Mouse (Mus musculus): ENCODE measurements around the gene Ddx39b. TPM values are rescaled to one million over a fixed set of nuclear protein-coding genes. Genes with fewer than 3 reads are reported as not detected.
"Not testable (repeated sequence)": the region's sequence is repeated elsewhere in the genome, so short reads cannot be mapped to it uniquely, and the experiment has no call there.

Gene Ddx39b
- total and polyA plus RNA-seq, 2 experiments = 37.0 to 103 TPM

DNA sequence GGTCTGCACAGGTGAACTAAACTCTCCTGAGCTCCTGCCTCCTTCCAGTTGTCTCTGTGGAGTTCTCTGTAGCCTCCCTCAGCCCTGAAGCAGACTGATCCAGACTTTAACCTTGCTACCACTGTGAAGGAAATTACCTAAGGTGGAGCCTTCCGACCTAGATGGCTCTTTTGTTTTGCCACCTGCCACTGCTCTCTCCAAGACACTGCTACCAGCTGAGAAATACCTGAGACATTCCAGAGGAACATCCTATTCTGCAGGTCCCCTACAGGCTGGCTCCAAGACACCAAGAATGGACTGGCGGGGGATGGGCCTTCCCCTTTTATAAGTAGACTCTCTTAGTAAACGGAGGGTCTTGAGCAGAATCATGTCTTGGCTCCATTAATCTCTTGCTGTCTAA is 38.7 kb downstream of the Ddx39b start:
- no peaks in the 10 kb centered on the region for H3K79me2 ChIP-seq (ENCODE audit: control insufficient read depth, insufficient read depth, low read length)
- TF ChIP-seq POLR2A (IDR thresholded peaks at IDR 0.05; ENCODE audit: extremely low read depth, insufficient read depth, low read length) = no peak
- no peak for TF ChIP-seq CTCF (IDR thresholded peaks at IDR 0.05; ENCODE audit: low read depth, low read length)
- H3K4me3 ChIP-seq (ENCODE audit: insufficient read depth, low read depth, low read length) = no peak overlapping the region
- WGBS = 86% methylated on average over 3 of the region's 3 CpGs
- H3K9ac ChIP-seq (ENCODE audit: low read depth, low read length) = no peak overlapping the region
- H3K27me3 ChIP-seq (ENCODE audit: control insufficient read depth, insufficient read depth, low read length) = peaks cover 7% of the 10 kb centered on the region; the same call in 1 of the 2 replicates
- H3K36me3 ChIP-seq (ENCODE audit: control insufficient read depth, insufficient read depth, low read length) = no peaks in the 10 kb centered on the region
- no peak for DNase-seq (ENCODE audit: extremely low read depth, low read depth, low spot score)
- no peaks in the 10 kb centered on the region for H3K4me1 ChIP-seq (ENCODE audit: control insufficient read depth, insufficient read depth, low read length)
- no peak overlapping the region for H3K27ac ChIP-seq (replicated peaks; ENCODE audit: insufficient read depth, low read depth, low read length)

DNA sequence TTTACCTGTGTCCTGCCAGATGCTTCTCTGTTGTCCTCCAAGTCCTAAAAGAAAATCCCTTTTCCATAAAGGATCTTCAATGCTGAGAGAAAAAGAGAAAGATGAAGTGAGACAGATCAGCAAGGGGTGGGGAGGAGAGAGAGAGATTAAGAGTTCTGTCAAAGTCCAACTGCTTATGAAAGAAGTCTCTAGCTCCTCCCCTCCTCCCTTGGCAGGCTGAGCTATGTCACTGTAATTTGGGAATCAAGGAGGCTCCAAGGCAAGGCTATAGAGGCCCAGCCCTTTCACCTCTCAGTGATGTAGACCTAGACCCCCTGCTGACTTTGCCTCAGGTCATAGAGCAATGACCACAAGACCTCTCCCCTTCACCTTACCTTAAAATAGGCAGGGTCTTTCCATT is 43.9 kb downstream of the Ddx39b start:
- no peak for TF ChIP-seq POLR2A (IDR thresholded peaks at IDR 0.05; ENCODE audit: extremely low read depth, insufficient read depth, low read length)
- TF ChIP-seq CTCF (IDR thresholded peaks at IDR 0.05; ENCODE audit: low read depth, low read length) = no peak
- Histone ChIP-seq H3K9ac (ENCODE audit: low read depth, low read length) (no peak overlapping the region), H3K79me2 (ENCODE audit: control insufficient read depth, insufficient read depth, low read length) (no peaks in the 10 kb centered on the region), H3K36me3 (ENCODE audit: control insufficient read depth, insufficient read depth, low read length) (no peaks in the 10 kb centered on the region), H3K27ac (replicated peaks; ENCODE audit: insufficient read depth, low read depth, low read length) (no peak overlapping the region), H3K4me3 (ENCODE audit: insufficient read depth, low read depth, low read length) (no peak overlapping the region), H3K4me1 (ENCODE audit: control insufficient read depth, insufficient read depth, low read length) (no peaks in the 10 kb centered on the region), H3K27me3 (ENCODE audit: control insufficient read depth, insufficient read depth, low read length) (no peaks in the 10 kb centered on the region)
- no peak for DNase-seq (ENCODE audit: extremely low read depth, low read depth, low spot score)

DNA sequence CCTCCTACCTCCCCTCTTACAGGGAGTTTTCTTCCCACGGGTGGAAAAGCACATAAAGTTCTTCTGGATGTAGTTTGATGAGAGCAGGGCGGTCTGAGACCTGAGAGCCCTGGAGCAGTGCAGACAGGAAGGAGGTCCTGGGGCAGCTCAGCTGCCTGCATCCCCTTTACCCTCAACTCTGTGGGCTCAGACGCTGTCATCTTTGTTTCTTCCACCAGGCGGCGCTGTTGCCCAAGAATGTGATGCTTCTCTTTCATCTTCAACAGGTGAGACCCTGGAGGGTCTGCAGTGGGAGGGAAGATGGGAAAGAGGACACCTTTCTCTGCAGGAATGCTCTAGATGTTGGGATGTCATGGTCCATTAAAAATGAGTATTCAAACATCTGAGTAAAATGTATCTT is 54.2 kb downstream of the Ddx39b start:
- TF ChIP-seq CTCF (IDR thresholded peaks at IDR 0.05; ENCODE audit: low read depth, low read length) = peak; percentile 64
- not testable (repeated sequence) for H3K27me3 ChIP-seq (ENCODE audit: control insufficient read depth, insufficient read depth, low read length); H3K27ac ChIP-seq (replicated peaks; ENCODE audit: insufficient read depth, low read depth, low read length); H3K79me2 ChIP-seq (ENCODE audit: control insufficient read depth, insufficient read depth, low read length); H3K4me1 ChIP-seq (ENCODE audit: control insufficient read depth, insufficient read depth, low read length); H3K4me3 ChIP-seq (ENCODE audit: insufficient read depth, low read depth, low read length); H3K9ac ChIP-seq (ENCODE audit: low read depth, low read length); H3K36me3 ChIP-seq (ENCODE audit: control insufficient read depth, insufficient read depth, low read length); DNase-seq (ENCODE audit: extremely low read depth, low read depth, low spot score)
- 3% methylated on average over 5 of the region's 5 CpGs for WGBS

DNA sequence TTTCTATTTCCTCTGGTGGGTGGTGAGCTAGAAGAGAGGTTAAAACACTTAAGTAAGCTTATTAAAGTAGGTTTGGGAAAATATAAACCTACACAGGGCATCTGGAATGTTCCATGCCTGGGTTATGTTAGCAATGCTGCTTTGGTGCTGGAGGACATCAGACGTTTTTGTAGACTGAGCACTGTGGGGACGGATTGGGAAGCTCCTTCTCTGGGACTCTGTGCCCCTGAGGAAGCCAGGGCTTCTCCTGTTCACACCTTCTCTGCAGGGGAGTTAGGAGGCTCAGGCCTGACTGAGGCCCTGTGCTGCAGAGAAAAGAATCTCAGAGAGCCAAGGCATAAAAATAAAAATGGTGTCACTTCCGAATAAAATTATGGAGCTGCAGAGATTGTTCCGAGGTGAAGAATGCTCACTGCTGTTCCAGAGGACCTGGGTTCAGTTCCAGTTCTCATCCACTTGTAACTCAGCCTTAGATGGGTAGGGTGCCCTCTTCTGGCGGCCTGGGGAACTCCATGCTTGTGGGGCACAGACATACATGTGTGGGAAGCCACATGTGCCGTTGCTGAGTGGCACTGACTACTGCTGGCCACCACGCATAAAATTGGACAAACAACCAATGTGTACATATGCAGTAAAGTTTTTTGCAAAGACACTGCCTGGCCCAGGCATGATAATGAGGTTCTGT is 58.9 kb downstream of the Ddx39b start:
- not testable (repeated sequence) for DNase-seq (ENCODE audit: extremely low read depth, low read depth, low spot score); H3K27me3 ChIP-seq (ENCODE audit: control insufficient read depth, insufficient read depth, low read length); H3K9ac ChIP-seq (ENCODE audit: low read depth, low read length); H3K4me3 ChIP-seq (ENCODE audit: insufficient read depth, low read depth, low read length); H3K36me3 ChIP-seq (ENCODE audit: control insufficient read depth, insufficient read depth, low read length); H3K27ac ChIP-seq (replicated peaks; ENCODE audit: insufficient read depth, low read depth, low read length); H3K79me2 ChIP-seq (ENCODE audit: control insufficient read depth, insufficient read depth, low read length); H3K4me1 ChIP-seq (ENCODE audit: control insufficient read depth, insufficient read depth, low read length)
- 91% methylated on average over 7 of the region's 7 CpGs for WGBS
- TF ChIP-seq CTCF (IDR thresholded peaks at IDR 0.05; ENCODE audit: low read depth, low read length) = peak; percentile 16; the same call in 1 of the 2 replicates

DNA sequence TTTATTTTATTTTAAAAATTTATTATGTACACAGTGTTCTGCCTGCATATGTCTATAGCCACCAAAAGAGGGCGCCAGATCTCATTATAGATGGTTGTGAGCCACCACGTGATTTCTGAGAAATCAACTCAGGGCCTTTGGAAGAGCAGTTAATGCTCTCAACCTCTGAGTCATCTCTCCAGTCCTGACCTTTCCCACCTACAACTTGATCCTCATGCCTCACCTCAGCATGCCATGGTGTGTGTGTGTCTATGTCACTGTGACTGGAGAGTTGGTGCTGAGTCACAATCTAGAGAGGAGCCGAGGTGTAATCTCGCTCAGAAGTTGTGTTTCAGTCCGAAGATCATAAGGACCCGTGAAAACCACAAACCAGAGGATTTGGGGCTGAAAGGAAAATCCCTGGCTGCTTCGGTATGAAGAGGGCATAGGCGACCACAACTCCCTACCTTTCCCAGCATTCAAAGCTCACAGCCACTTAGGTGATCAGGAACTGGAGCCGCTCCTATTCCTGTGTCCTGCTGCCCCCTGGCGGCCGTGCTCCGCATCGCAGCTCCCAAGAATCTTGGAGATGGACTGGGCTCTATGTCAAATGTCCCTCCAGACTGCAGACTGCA is 60.2 kb downstream of the Ddx39b start:
- H3K27me3 ChIP-seq (ENCODE audit: control insufficient read depth, insufficient read depth, low read length) = no peaks in the 10 kb centered on the region
- DNase-seq (ENCODE audit: extremely low read depth, low read depth, low spot score) = peak; percentile 68
- no peak overlapping the region for H3K4me3 ChIP-seq (ENCODE audit: insufficient read depth, low read depth, low read length)
- H3K4me1 ChIP-seq (ENCODE audit: control insufficient read depth, insufficient read depth, low read length) = peaks cover 3% of the 10 kb centered on the region; the same call in 1 of the 2 replicates
- H3K79me2 ChIP-seq (ENCODE audit: control insufficient read depth, insufficient read depth, low read length) = no peaks in the 10 kb centered on the region
- TF ChIP-seq CTCF (IDR thresholded peaks at IDR 0.05; ENCODE audit: low read depth, low read length) (peak; percentile 92), POLR2A (IDR thresholded peaks at IDR 0.05; ENCODE audit: extremely low read depth, insufficient read depth, low read length) (no peak)
- 29% methylated on average over 13 of the region's 13 CpGs for WGBS
- H3K9ac ChIP-seq (ENCODE audit: low read depth, low read length) = 0 out of 2 replicates have a peak overlapping the region, but pooled peaks have one; percentile 3
- H3K27ac ChIP-seq (replicated peaks; ENCODE audit: insufficient read depth, low read depth, low read length) = no peak overlapping the region; the same call in 1 of the 2 replicates
- no peaks in the 10 kb centered on the region for H3K36me3 ChIP-seq (ENCODE audit: control insufficient read depth, insufficient read depth, low read length)

DNA sequence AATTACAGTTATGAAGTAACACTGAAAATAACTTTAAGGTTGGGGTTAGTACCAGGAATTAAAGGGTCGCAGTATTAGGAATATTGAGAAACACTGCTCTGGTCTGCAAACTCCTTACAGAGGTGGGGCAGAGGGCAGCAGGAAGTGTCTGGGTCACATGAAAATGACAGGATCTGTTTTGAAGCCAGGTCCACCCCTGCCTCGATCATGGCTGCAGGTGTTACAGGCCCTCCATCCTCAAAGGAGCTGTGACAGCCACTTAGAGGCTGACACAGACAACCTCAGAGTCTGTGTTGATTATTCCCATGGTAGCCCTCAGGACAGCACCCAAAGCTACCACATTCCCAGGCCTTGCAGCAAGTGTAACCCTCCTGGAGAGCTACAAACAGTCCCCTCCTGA is 61.7 kb downstream of the Ddx39b start:
- no peak overlapping the region for H3K27ac ChIP-seq (replicated peaks; ENCODE audit: insufficient read depth, low read depth, low read length)
- H3K4me1 ChIP-seq (ENCODE audit: control insufficient read depth, insufficient read depth, low read length) = peaks cover 3% of the 10 kb centered on the region; the same call in 1 of the 2 replicates
- TF ChIP-seq POLR2A (IDR thresholded peaks at IDR 0.05; ENCODE audit: extremely low read depth, insufficient read depth, low read length) (no peak), CTCF (IDR thresholded peaks at IDR 0.05; ENCODE audit: low read depth, low read length) (no peak)
- no peaks in the 10 kb centered on the region for H3K27me3 ChIP-seq (ENCODE audit: control insufficient read depth, insufficient read depth, low read length)
- no peak overlapping the region for H3K9ac ChIP-seq (ENCODE audit: low read depth, low read length)
- H3K36me3 ChIP-seq (ENCODE audit: control insufficient read depth, insufficient read depth, low read length) = no peaks in the 10 kb centered on the region
- no peak overlapping the region for H3K4me3 ChIP-seq (ENCODE audit: insufficient read depth, low read depth, low read length)
- no peaks in the 10 kb centered on the region for H3K79me2 ChIP-seq (ENCODE audit: control insufficient read depth, insufficient read depth, low read length)
- WGBS = 53% methylated on average over 2 of the region's 2 CpGs
- DNase-seq (ENCODE audit: extremely low read depth, low read depth, low spot score) = no peak

Other genes with a start within 250 kb of the Ddx39b start
Only the 30 nearest of the 35 such genes appear.
- 1.0 and 2.0 TPM in 2 replicates for gene Msh5, start 195.0 kb upstream of the Ddx39b start, total RNA-seq (2014; rRNA removed)
- gene Msh5, start 195.0 kb upstream of the Ddx39b start, polyA plus RNA-seq (2012; rRNA removed) = 1.1 and 3.9 TPM in 2 replicates
- 15.9 and 20.3 TPM in 2 replicates for gene Clic1, start 191.8 kb upstream of the Ddx39b start, total RNA-seq (2014; rRNA removed)
- 12.2 and 16.8 TPM in 2 replicates for gene Clic1, start 191.8 kb upstream of the Ddx39b start, polyA plus RNA-seq (2012; rRNA removed)
- gene Ddah2, start 182.7 kb upstream of the Ddx39b start, total RNA-seq (2014; rRNA removed) = 3.0 and 3.6 TPM in 2 replicates
- gene Ddah2, start 182.7 kb upstream of the Ddx39b start, polyA plus RNA-seq (2012; rRNA removed) = 3.8 and 3.9 TPM in 2 replicates
- gene Ly6g6c, start 176.4 kb upstream of the Ddx39b start, total RNA-seq (2014; rRNA removed) = not detected in 2 replicates
- gene Ly6g6c, start 176.4 kb upstream of the Ddx39b start, polyA plus RNA-seq (2012; rRNA removed) = not detected in 2 replicates
- 0.18 TPM in 1 of 2 replicates, not detected in the other for gene Mpig6b, start 175.6 kb upstream of the Ddx39b start, total RNA-seq (2014; rRNA removed)
- 0.06 TPM in 1 of 2 replicates, not detected in the other for gene Mpig6b, start 175.6 kb upstream of the Ddx39b start, polyA plus RNA-seq (2012; rRNA removed)
- 0.37 TPM in 1 of 2 replicates, not detected in the other for gene Ly6g6e, start 164.8 kb upstream of the Ddx39b start, total RNA-seq (2014; rRNA removed)
- 0.33 and 0.35 TPM in 2 replicates for gene Ly6g6e, start 164.8 kb upstream of the Ddx39b start, polyA plus RNA-seq (2012; rRNA removed)
- 0.47 TPM in 1 of 2 replicates, not detected in the other for gene Ly6g6d, start 163.7 kb upstream of the Ddx39b start, total RNA-seq (2014; rRNA removed)
- 0.24 and 0.67 TPM in 2 replicates for gene Ly6g6d, start 163.7 kb upstream of the Ddx39b start, polyA plus RNA-seq (2012; rRNA removed)
- gene Ly6g6f, start 156.1 kb upstream of the Ddx39b start, total RNA-seq (2014; rRNA removed) = not detected in 2 replicates
- 0.07 TPM in 2 replicates for gene Ly6g6f, start 156.1 kb upstream of the Ddx39b start, polyA plus RNA-seq (2012; rRNA removed)
- 62.2 and 63.3 TPM in 2 replicates for gene Abhd16a, start 152.5 kb upstream of the Ddx39b start, total RNA-seq (2014; rRNA removed)
- 78.4 and 83.0 TPM in 2 replicates for gene Abhd16a, start 152.5 kb upstream of the Ddx39b start, polyA plus RNA-seq (2012; rRNA removed)
- not detected in 2 replicates for gene Ly6g5c, start 133.5 kb upstream of the Ddx39b start, total RNA-seq (2014; rRNA removed)
- gene Ly6g5c, start 133.5 kb upstream of the Ddx39b start, polyA plus RNA-seq (2012; rRNA removed) = not detected in 2 replicates
- gene Ly6g5b, start 126.3 kb upstream of the Ddx39b start, total RNA-seq (2014; rRNA removed) = 0.40 and 0.46 TPM in 2 replicates
- 0.26 and 0.62 TPM in 2 replicates for gene Ly6g5b, start 126.3 kb upstream of the Ddx39b start, polyA plus RNA-seq (2012; rRNA removed)
- gene Gpank1, start 120.3 kb upstream of the Ddx39b start, total RNA-seq (2014; rRNA removed) = 9.6 and 9.8 TPM in 2 replicates
- 10.5 and 11.4 TPM in 2 replicates for gene Gpank1, start 120.3 kb upstream of the Ddx39b start, polyA plus RNA-seq (2012; rRNA removed)
- gene Csnk2b, start 119.7 kb upstream of the Ddx39b start, total RNA-seq (2014; rRNA removed) = 60.9 and 111 TPM in 2 replicates
- 215 and 228 TPM in 2 replicates for gene Csnk2b, start 119.7 kb upstream of the Ddx39b start, polyA plus RNA-seq (2012; rRNA removed)
- 9.8 and 11.4 TPM in 2 replicates for gene D17H6S53E, start 115.4 kb upstream of the Ddx39b start, total RNA-seq (2014; rRNA removed)
- 12.4 and 18.3 TPM in 2 replicates for gene D17H6S53E, start 115.4 kb upstream of the Ddx39b start, polyA plus RNA-seq (2012; rRNA removed)
- gene Apom, start 109.7 kb upstream of the Ddx39b start, total RNA-seq (2014; rRNA removed) = 432 and 465 TPM in 2 replicates
- gene Apom, start 109.7 kb upstream of the Ddx39b start, polyA plus RNA-seq (2012; rRNA removed) = 510 and 575 TPM in 2 replicates
- gene Bag6, start 106.6 kb upstream of the Ddx39b start, total RNA-seq (2014; rRNA removed) = 28.1 and 40.9 TPM in 2 replicates
- gene Bag6, start 106.6 kb upstream of the Ddx39b start, polyA plus RNA-seq (2012; rRNA removed) = 88.4 and 119 TPM in 2 replicates
- 12.4 and 23.2 TPM in 2 replicates for gene Prrc2a, start 76.8 kb upstream of the Ddx39b start, total RNA-seq (2014; rRNA removed)
- 103 and 144 TPM in 2 replicates for gene Prrc2a, start 76.8 kb upstream of the Ddx39b start, polyA plus RNA-seq (2012; rRNA removed)
- 8.6 and 13.3 TPM in 2 replicates for gene Aif1, start 65.7 kb upstream of the Ddx39b start, total RNA-seq (2014; rRNA removed)
- 1.6 and 2.5 TPM in 2 replicates for gene Aif1, start 65.7 kb upstream of the Ddx39b start, polyA plus RNA-seq (2012; rRNA removed)
- 10.2 and 13.0 TPM in 2 replicates for gene Lst1, start 53.3 kb upstream of the Ddx39b start, total RNA-seq (2014; rRNA removed)
- 5.9 and 11.8 TPM in 2 replicates for gene Lst1, start 53.3 kb upstream of the Ddx39b start, polyA plus RNA-seq (2012; rRNA removed)
- 1.8 and 3.0 TPM in 2 replicates for gene Ltb, start 47.3 kb upstream of the Ddx39b start, total RNA-seq (2014; rRNA removed)
- gene Ltb, start 47.3 kb upstream of the Ddx39b start, polyA plus RNA-seq (2012; rRNA removed) = 2.6 and 4.7 TPM in 2 replicates
- 0.13 TPM in 1 of 2 replicates, not detected in the other for gene Tnf, start 39.7 kb upstream of the Ddx39b start, total RNA-seq (2014; rRNA removed)
- gene Tnf, start 39.7 kb upstream of the Ddx39b start, polyA plus RNA-seq (2012; rRNA removed) = 0.15 and 0.29 TPM in 2 replicates
- 0.27 TPM in 1 of 2 replicates, not detected in the other for gene Lta, start 36.4 kb upstream of the Ddx39b start, total RNA-seq (2014; rRNA removed)
- gene Lta, start 36.4 kb upstream of the Ddx39b start, polyA plus RNA-seq (2012; rRNA removed) = 0.06 TPM in 1 of 2 replicates, not detected in the other
- gene Gm16181, start 20.9 kb upstream of the Ddx39b start, total RNA-seq (2014; rRNA removed) = 0.37 TPM in 1 of 2 replicates, not detected in the other
- not detected in 2 replicates for gene Gm16181, start 20.9 kb upstream of the Ddx39b start, polyA plus RNA-seq (2012; rRNA removed)
- gene Atp6v1g2, start 8.1 kb upstream of the Ddx39b start, total RNA-seq (2014; rRNA removed) = 0.28 and 0.34 TPM in 2 replicates
- gene Atp6v1g2, start 8.1 kb upstream of the Ddx39b start, polyA plus RNA-seq (2012; rRNA removed) = 1.6 and 2.7 TPM in 2 replicates
- gene Nfkbil1, start 6.0 kb upstream of the Ddx39b start, total RNA-seq (2014; rRNA removed) = 7.5 and 7.6 TPM in 2 replicates
- 7.5 and 8.6 TPM in 2 replicates for gene Nfkbil1, start 6.0 kb upstream of the Ddx39b start, polyA plus RNA-seq (2012; rRNA removed)
- 444 and 506 TPM in 2 replicates for gene H2-D1, start 21.0 kb downstream of the Ddx39b start, total RNA-seq (2014; rRNA removed)
- gene H2-D1, start 21.0 kb downstream of the Ddx39b start, polyA plus RNA-seq (2012; rRNA removed) = 487 and 676 TPM in 2 replicates
- 9.1 and 11.1 TPM in 2 replicates for gene H2-Q1, start 78.7 kb downstream of the Ddx39b start, total RNA-seq (2014; rRNA removed)
- 4.4 and 5.5 TPM in 2 replicates for gene H2-Q1, start 78.7 kb downstream of the Ddx39b start, polyA plus RNA-seq (2012; rRNA removed)
- gene H2-Q2, start 100.5 kb downstream of the Ddx39b start, total RNA-seq (2014; rRNA removed) = 0.81 and 1.2 TPM in 2 replicates
- 0.37 and 0.75 TPM in 2 replicates for gene H2-Q2, start 100.5 kb downstream of the Ddx39b start, polyA plus RNA-seq (2012; rRNA removed)
- gene H2-Q4, start 137.9 kb downstream of the Ddx39b start, total RNA-seq (2014; rRNA removed) = 31.5 and 32.7 TPM in 2 replicates
- gene H2-Q4, start 137.9 kb downstream of the Ddx39b start, polyA plus RNA-seq (2012; rRNA removed) = 36.2 and 61.8 TPM in 2 replicates
- gene H2-Q6, start 183.1 kb downstream of the Ddx39b start, total RNA-seq (2014; rRNA removed) = 11.4 and 13.2 TPM in 2 replicates
- 18.2 and 40.0 TPM in 2 replicates for gene H2-Q6, start 183.1 kb downstream of the Ddx39b start, polyA plus RNA-seq (2012; rRNA removed)